Mouse (Mus musculus): ENCODE results near the gene Dhx37. TPM values are rescaled to one million over a fixed set of nuclear protein-coding genes. Genes with fewer than 3 reads are reported as not detected.

Dhx37 gene
- polyA plus RNA-seq, 1 experiment from 2014 or later = 9.2 TPM

DNA sequence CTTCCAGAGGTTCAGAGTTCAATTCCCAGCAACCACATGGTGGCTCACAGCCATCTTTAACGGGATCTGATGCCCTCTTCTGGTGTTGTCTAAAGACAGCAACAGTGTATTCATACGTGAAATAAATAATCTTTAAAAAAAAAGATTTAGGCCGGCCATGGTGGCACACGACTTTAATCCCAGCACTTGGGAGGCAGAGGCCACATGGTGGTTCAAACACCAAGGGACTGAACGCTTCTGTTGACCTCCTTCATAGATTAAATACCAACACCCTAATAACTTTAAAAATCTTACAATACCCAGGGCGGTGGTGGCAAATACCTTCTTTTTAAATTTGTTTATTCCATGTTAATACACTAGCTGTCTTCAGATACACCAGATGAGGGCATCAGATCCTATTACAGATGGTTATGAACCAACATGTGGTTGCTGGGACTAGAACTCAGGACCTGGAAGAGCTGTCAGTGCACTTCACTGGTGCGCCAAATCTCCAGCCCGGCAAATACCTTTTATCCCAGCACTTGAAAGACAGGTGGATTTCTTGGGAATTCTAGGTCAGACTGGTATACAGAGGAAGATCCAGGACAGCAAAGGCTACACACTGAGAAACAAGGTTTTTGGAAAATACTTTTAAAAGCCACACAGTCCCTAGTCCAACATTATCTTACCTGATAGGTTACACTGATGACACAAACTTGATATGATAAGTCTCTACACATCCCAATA is 48.5 kb downstream of the Dhx37 start:
- WGBS = 72% methylated on average over 8 of the region's 8 CpGs
- Histone ChIP-seq H3K36me3 (ENCODE audit: control insufficient read depth, insufficient read depth, low read length) (peaks cover 22% of the 10 kb centered on the region), H3K27me3 (ENCODE audit: control insufficient read depth, insufficient read depth, low read length) (no peaks in the 10 kb centered on the region), H3K9me3 (ENCODE audit: control insufficient read depth, low read depth, low read length) (no peaks in the 10 kb centered on the region), H3K4me1 (ENCODE audit: control insufficient read depth, insufficient read depth, low read length) (peaks cover 3% of the 10 kb centered on the region; the same call in 1 of the 2 replicates), H3K27ac (ENCODE audit: low read length) (no peak overlapping the region), H3K9ac (replicated peaks; ENCODE audit: low read depth, low read length) (no peak overlapping the region), H3K4me3 (ENCODE audit: low read depth, low read length) (no peak overlapping the region), H3K4me2 (replicated peaks; ENCODE audit: low read depth, low read length) (no peak overlapping the region)
- no peak for ATAC-seq (ENCODE audit: insufficient number of reproducible peaks, insufficient read depth, low FRiP score, low read depth)

GRCm38 (mm10) chr5:125384512-125385214 is 49.3 kb downstream of the Dhx37 start:
- ATAC-seq (ENCODE audit: insufficient number of reproducible peaks, insufficient read depth, low FRiP score, low read depth) = no peak
- Histone ChIP-seq H3K4me1 (ENCODE audit: control insufficient read depth, insufficient read depth, low read length) (peaks cover 3% of the 10 kb centered on the region; the same call in 1 of the 2 replicates), H3K36me3 (ENCODE audit: control insufficient read depth, insufficient read depth, low read length) (peaks cover 22% of the 10 kb centered on the region), H3K4me3 (ENCODE audit: low read depth, low read length) (no peak overlapping the region), H3K27me3 (ENCODE audit: control insufficient read depth, insufficient read depth, low read length) (no peaks in the 10 kb centered on the region), H3K27ac (ENCODE audit: low read length) (no peak overlapping the region), H3K9ac (replicated peaks; ENCODE audit: low read depth, low read length) (no peak overlapping the region), H3K4me2 (replicated peaks; ENCODE audit: low read depth, low read length) (no peak overlapping the region), H3K9me3 (ENCODE audit: control insufficient read depth, low read depth, low read length) (no peaks in the 10 kb centered on the region)
- WGBS = 86% methylated on average over 2 of the region's 2 CpGs

- Histone ChIP-seq H3K9me3 (ENCODE audit: control insufficient read depth, low read depth, low read length) (no peaks in the 10 kb centered on the region), H3K4me1 (ENCODE audit: control insufficient read depth, insufficient read depth, low read length) (peaks cover 3% of the 10 kb centered on the region; the same call in 1 of the 2 replicates), H3K27ac (ENCODE audit: low read length) (no peak overlapping the region), H3K4me2 (replicated peaks; ENCODE audit: low read depth, low read length) (no peak overlapping the region), H3K36me3 (ENCODE audit: control insufficient read depth, insufficient read depth, low read length) (peaks cover 22% of the 10 kb centered on the region), H3K27me3 (ENCODE audit: control insufficient read depth, insufficient read depth, low read length) (no peaks in the 10 kb centered on the region), H3K9ac (replicated peaks; ENCODE audit: low read depth, low read length) (no peak overlapping the region), H3K4me3 (ENCODE audit: low read depth, low read length) (no peak overlapping the region)
- ATAC-seq (ENCODE audit: insufficient number of reproducible peaks, insufficient read depth, low FRiP score, low read depth) = no peak
- 67% methylated on average over 3 of the region's 3 CpGs for WGBS
These were observed 50.1 kb downstream of the Dhx37 start for GRCm38 (mm10) chr5:125383637-125384420.

- Histone ChIP-seq H3K4me3 (ENCODE audit: low read depth, low read length) (no peak overlapping the region), H3K9me3 (ENCODE audit: control insufficient read depth, low read depth, low read length) (no peaks in the 10 kb centered on the region), H3K4me1 (ENCODE audit: control insufficient read depth, insufficient read depth, low read length) (peaks cover 3% of the 10 kb centered on the region; the same call in 1 of the 2 replicates), H3K27ac (ENCODE audit: low read length) (no peak overlapping the region), H3K9ac (replicated peaks; ENCODE audit: low read depth, low read length) (no peak overlapping the region), H3K27me3 (ENCODE audit: control insufficient read depth, insufficient read depth, low read length) (no peaks in the 10 kb centered on the region), H3K4me2 (replicated peaks; ENCODE audit: low read depth, low read length) (no peak overlapping the region), H3K36me3 (ENCODE audit: control insufficient read depth, insufficient read depth, low read length) (peaks cover 22% of the 10 kb centered on the region)
- 47% methylated on average over 6 of the region's 6 CpGs for WGBS
- ATAC-seq (ENCODE audit: insufficient number of reproducible peaks, insufficient read depth, low FRiP score, low read depth) = peak; percentile 61; the same call in 1 of the 2 replicates
These were observed 51.0 kb downstream of the Dhx37 start for GRCm38 (mm10) chr5:125382673-125383558.

GRCm38 (mm10) chr5:125381954-125382672 is 51.8 kb downstream of the Dhx37 start:
- Histone ChIP-seq H3K9ac (replicated peaks; ENCODE audit: low read depth, low read length) (no peak overlapping the region), H3K36me3 (ENCODE audit: control insufficient read depth, insufficient read depth, low read length) (peaks cover 22% of the 10 kb centered on the region), H3K27me3 (ENCODE audit: control insufficient read depth, insufficient read depth, low read length) (no peaks in the 10 kb centered on the region), H3K4me1 (ENCODE audit: control insufficient read depth, insufficient read depth, low read length) (peaks cover 3% of the 10 kb centered on the region; the same call in 1 of the 2 replicates), H3K4me2 (replicated peaks; ENCODE audit: low read depth, low read length) (no peak overlapping the region), H3K9me3 (ENCODE audit: control insufficient read depth, low read depth, low read length) (no peaks in the 10 kb centered on the region), H3K27ac (ENCODE audit: low read length) (no peak overlapping the region), H3K4me3 (ENCODE audit: low read depth, low read length) (no peak overlapping the region)
- WGBS = 74% methylated on average over 5 of the region's 5 CpGs
- ATAC-seq (ENCODE audit: insufficient number of reproducible peaks, insufficient read depth, low FRiP score, low read depth) = no peak

GRCm38 (mm10) chr5:125378919-125379318 is 55.0 kb downstream of the Dhx37 start:
- Histone ChIP-seq H3K36me3 (ENCODE audit: control insufficient read depth, insufficient read depth, low read length) (peaks cover 4% of the 10 kb centered on the region; the same call in 1 of the 2 replicates), H3K4me3 (ENCODE audit: low read depth, low read length) (no peak overlapping the region), H3K9me3 (ENCODE audit: control insufficient read depth, low read depth, low read length) (no peaks in the 10 kb centered on the region), H3K27ac (ENCODE audit: low read length) (no peak overlapping the region), H3K4me2 (replicated peaks; ENCODE audit: low read depth, low read length) (no peak overlapping the region), H3K27me3 (ENCODE audit: control insufficient read depth, insufficient read depth, low read length) (no peaks in the 10 kb centered on the region), H3K9ac (replicated peaks; ENCODE audit: low read depth, low read length) (no peak overlapping the region), H3K4me1 (ENCODE audit: control insufficient read depth, insufficient read depth, low read length) (no peaks in the 10 kb centered on the region)
- ATAC-seq (ENCODE audit: insufficient number of reproducible peaks, insufficient read depth, low FRiP score, low read depth) = no peak
- WGBS = 83% methylated on average over 5 of the region's 5 CpGs

GRCm38 (mm10) chr5:125377214-125377613 is 56.7 kb downstream of the Dhx37 start:
- no peak for ATAC-seq (ENCODE audit: insufficient number of reproducible peaks, insufficient read depth, low FRiP score, low read depth)
- no peaks in the 10 kb centered on the region for H3K4me1 ChIP-seq (ENCODE audit: control insufficient read depth, insufficient read depth, low read length)
- no peaks in the 10 kb centered on the region for H3K9me3 ChIP-seq (ENCODE audit: control insufficient read depth, low read depth, low read length)
- no peak overlapping the region for H3K4me3 ChIP-seq (ENCODE audit: low read depth, low read length)
- no peak overlapping the region for H3K9ac ChIP-seq (replicated peaks; ENCODE audit: low read depth, low read length)
- 62% methylated on average over 7 of the region's 7 CpGs for WGBS
- no peak overlapping the region for H3K27ac ChIP-seq (ENCODE audit: low read length)
- no peaks in the 10 kb centered on the region for H3K36me3 ChIP-seq (ENCODE audit: control insufficient read depth, insufficient read depth, low read length)
- H3K27me3 ChIP-seq (ENCODE audit: control insufficient read depth, insufficient read depth, low read length) = no peaks in the 10 kb centered on the region
- no peak overlapping the region for H3K4me2 ChIP-seq (replicated peaks; ENCODE audit: low read depth, low read length)

All from stomach, embryonic 14.5 days (tissue).